In genomic region chr19:36375200-36375783, GRCm38 (mm10) we compare ENCODE assay signal across 9 mouse cellular contexts. TPM values are rescaled to one million over a fixed set of nuclear protein-coding genes. Genes with fewer than 3 reads are reported as not detected.
DNase-seq lines count a peak whose midpoint lies in the region; ATAC-seq and TF ChIP-seq lines count a peak whose summit lies in the region.
"Had no signal": no experiment of that assay in that cellular context is flagged by ENCODE, and none has a peak within 500 bp of the region (broad histone marks: within the 10 kb centered on the region; RNA-seq: fewer than 3 reads in every experiment).

No protein-coding gene starts in this region.

- intact Hi-C loops in left cerebral cortex, postnatal 10 days (cut with DNase I), result no loop called here
- intact Hi-C loops in left cerebral cortex, adult 2 months (cut with DNase I), result no loop called here

- 59% methylated on average over 11 of the region's 11 CpGs for WGBS in heart, embryonic 16.5 days
- WGBS in small intestine, adult 2 months, result 18% methylated on average over 11 of the region's 11 CpGs

- H3K4me3 ChIP-seq in heart, embryonic 16.5 days (ENCODE audit: low read length), result no peak overlapping the region
- peak overlapping the region; percentile 45 for H3K4me3 ChIP-seq in small intestine, adult 2 months (ENCODE audit: low read depth, low read length)
- H3K4me3 ChIP-seq in left cerebral cortex, adult 2 months, result no peak overlapping the region

- DNase-seq in adrenal gland, adult 2 months, result peak; percentile 64
- DNase-seq in left cerebral cortex, postnatal 10 days (ENCODE audit: extremely low spot score in 1 of 2, low spot score in 2 of 2), result no peak
- DNase-seq in neural tube, embryonic 10.5 days (ENCODE audit: extremely low spot score, low spot score), result no peak
- no peak for DNase-seq in left cerebral cortex, adult 2 months (ENCODE audit: extremely low spot score in 1 of 2, low spot score in 2 of 2)
- DNase-seq: cerebellum, postnatal 36 days had no signal

- no peak for TF ChIP-seq CTCF in small intestine, adult 2 months (IDR thresholded peaks at IDR 0.05; ENCODE audit: extremely low read depth, insufficient read length, insufficient replicate concordance, low read depth, low read length)
- TF ChIP-seq CTCF in left cerebral cortex, adult 2 months (IDR thresholded peaks at IDR 0.05), result no peak

- peak; percentile 86 for ATAC-seq in CD4-positive, CD25-positive, alpha-beta regulatory T cell, adult 4 months
- peak; percentile 67; the same call in 1 of the 2 replicates for ATAC-seq in heart, embryonic 16.5 days (replicated peaks; ENCODE audit: extremely low read depth, insufficient read depth, low FRiP score)
- ATAC-seq: lung, postnatal 0 days had no signal

- H3K36me3 ChIP-seq in heart, embryonic 16.5 days (ENCODE audit: control insufficient read depth, insufficient read depth), result no peaks in the 10 kb centered on the region
- no peaks in the 10 kb centered on the region for H3K36me3 ChIP-seq in small intestine, adult 2 months (ENCODE audit: control insufficient read depth, insufficient read depth, low read length)

- no peak for TF ChIP-seq POLR2A in small intestine, adult 2 months (IDR thresholded peaks at IDR 0.05; ENCODE audit: low read depth, low read length)

- H3K4me2 ChIP-seq in heart, embryonic 16.5 days (ENCODE audit: low read depth, low read length), result peak overlapping the region; percentile 48

- no peaks in the 10 kb centered on the region for H3K9me3 ChIP-seq in heart, embryonic 16.5 days (replicated peaks; ENCODE audit: control insufficient read depth, low read length)

- H3K27ac ChIP-seq in heart, embryonic 16.5 days (ENCODE audit: low read length), result peak overlapping the region; percentile 59
- H3K27ac ChIP-seq in small intestine, adult 2 months (ENCODE audit: insufficient read depth, low read depth, low read length), result peak overlapping the region; percentile 67
- H3K27ac ChIP-seq in left cerebral cortex, adult 2 months, result no peak overlapping the region

- H3K9ac ChIP-seq in heart, embryonic 16.5 days (ENCODE audit: low read length), result peak overlapping the region; percentile 37; the same call in 1 of the 2 replicates

- H3K4me1 ChIP-seq in heart, embryonic 16.5 days (ENCODE audit: control insufficient read depth, insufficient read depth, low read length), result peaks cover 13% of the 10 kb centered on the region
- H3K4me1 ChIP-seq in small intestine, adult 2 months (ENCODE audit: control insufficient read depth, insufficient read depth, insufficient read length, low read length), result peaks cover 26% of the 10 kb centered on the region

- no peaks in the 10 kb centered on the region for H3K27me3 ChIP-seq in heart, embryonic 16.5 days (ENCODE audit: control insufficient read depth, insufficient read depth, low read length)
- H3K27me3 ChIP-seq in small intestine, adult 2 months (ENCODE audit: control insufficient read depth, insufficient read depth, low read length), result no peaks in the 10 kb centered on the region

RNA-seq across cellular contexts. Expression of gene Pcgf5, which starts 27.2 kb away (rescaled TPM):
- polyA plus RNA-seq in CD4-positive, CD25-positive, alpha-beta regulatory T cell, adult 4 months (2017; shearing (Covaris generic)), result 10 to 100 TPM; 43.5 to 51.8 TPM
- 10 to 100 TPM; 21.0 to 31.9 TPM for total RNA-seq in adrenal gland, adult 2 months (2021)
- polyA plus RNA-seq in adrenal gland, adult 2 months (2012; rRNA removed), result 1.9 and 2.5 TPM in 2 replicates
- polyA plus RNA-seq in heart, embryonic 16.5 days (2015; fragmentation: Nextera tagmentation; extraction: Ambion mirVana), result 60.5 and 72.4 TPM in 2 replicates
- 2.3 and 6.4 TPM in 2 replicates for polyA plus RNA-seq in small intestine, adult 2 months (2012; rRNA removed)
- total RNA-seq in left cerebral cortex, postnatal 10 days (2021), result 10 to 100 TPM in 1 of 2 experiments, 1 to 10 TPM in 1; 9.5 to 10.5 TPM
- 10 to 100 TPM; 27.8 to 28.1 TPM for total RNA-seq in left cerebral cortex, adult 2 months (2021)
